Mouse (Mus musculus) kidney, postnatal 36 days (tissue): Measurements from ENCODE around the gene Gnpda2.

Experiments used
- DNase-seq, 2 experiments: peaks; one replicate each; pipeline ENCODE4 v3.0.0; 2021 to 2022; ENCODE audit warnings: mixed read lengths in 2 of 2

Gnpda2 gene

GRCm38 (mm10) chr5:69591640-69592461 is at the start of gene Gnpda2:
TSS of gene Gnpda2 (minus strand) at chr5:69592340.
- DNase-seq = peak; percentile 89 to 91

- DNase-seq = no peak
Observed at GRCm38 (mm10) chr5:69634766-69635165, 42.6 kb upstream of the Gnpda2 start.

- DNase-seq = no peak
Observed at GRCm38 (mm10) chr5:69620899-69621298, 28.8 kb upstream of the Gnpda2 start.

GRCm38 (mm10) chr5:69613209-69613796 is 21.2 kb upstream of the Gnpda2 start:
- DNase-seq = peak in 1 of 2 experiments; percentile 5

GRCm38 (mm10) chr5:69601027-69601426 is 8.9 kb upstream of the Gnpda2 start:
- peak in 1 of 2 experiments; percentile 14 for DNase-seq

- peak in 1 of 2 experiments; percentile 8 for DNase-seq
Observed at GRCm38 (mm10) chr5:69557404-69557935, 34.7 kb downstream of the Gnpda2 start.

GRCm38 (mm10) chr5:69556628-69557403 is 35.3 kb downstream of the Gnpda2 start, which contains the start of gene Guf1:
TSS of gene Guf1 (plus strand) at chr5:69556923.
- DNase-seq = peak; percentile 93 to 96

- DNase-seq = no peak
Observed at GRCm38 (mm10) chr5:69542489-69542888, 49.7 kb downstream of the Gnpda2 start, which contains the start of gene Yipf7. TSS of gene Yipf7 (minus strand) at chr5:69542648.

- no peak for DNase-seq
Observed at GRCm38 (mm10) chr5:69541680-69542079, 50.5 kb downstream of the Gnpda2 start.

- DNase-seq = no peak
Observed at GRCm38 (mm10) chr5:69523944-69524343, 68.2 kb downstream of the Gnpda2 start.
